Mouse (Mus musculus) brain, embryonic 14.5 days (tissue): ENCODE measurements at regions not wholly inside any gene's neighbourhood (a gene's known extent, or its start where the extent isn't known, plus 50 kb on each side); places are given as distances from the start of the nearest gene placed in this dataset.

Experiments used
- DNase-seq: peaks from one replicate; pipeline ENCODE4 v3.0.0-alpha.2; 2011; ENCODE audit warnings: low read depth
- CTCF ChIP-seq: fragments of 200-500 bp; IDR thresholded peaks from 2 replicates; pipeline ENCODE4 v1.5.1; 2012; ENCODE audit warnings: inconsistent platforms, mild to moderate bottlenecking, moderate library complexity, borderline replicate concordance; ENCODE audit not compliant: insufficient read depth, insufficient read length; ENCODE audit errors: extremely low read depth
- POLR2A ChIP-seq: fragments of 200-500 bp; IDR thresholded peaks from 2 replicates; pipeline ENCODE4 v1.6.1; 2012; ENCODE audit warnings: mild to moderate bottlenecking, inconsistent platforms, borderline replicate concordance; ENCODE audit not compliant: poor library complexity, insufficient read depth, insufficient read length, severe bottlenecking; ENCODE audit errors: extremely low read depth

DNA sequence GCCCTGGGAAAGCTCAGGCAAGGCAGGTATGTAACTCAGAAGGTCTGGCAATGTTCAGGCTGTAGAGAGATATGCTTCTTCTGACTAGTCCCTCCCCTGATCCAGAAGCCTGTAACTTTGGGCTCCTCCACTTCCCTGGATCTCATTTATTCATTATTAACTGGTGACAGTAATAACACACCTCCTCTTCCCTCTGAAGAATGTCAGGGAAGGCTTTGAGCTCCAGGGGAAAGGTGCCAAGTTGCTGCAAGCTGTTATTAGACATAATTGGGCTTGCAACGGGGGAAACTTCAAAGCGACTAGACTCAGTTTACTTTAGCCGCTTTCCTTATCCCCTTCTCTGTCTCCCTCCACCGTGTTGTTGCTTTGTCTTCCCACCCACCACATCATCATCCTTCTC lies 75.6 kb upstream of the Tmprss2 start:
- DNase-seq: peak; percentile 13
- TF ChIP-seq POLR2A: no peak
- TF ChIP-seq CTCF: no peak

GRCm38 (mm10) chr16:97685603-97686285 lies 74.7 kb upstream of the Tmprss2 start:
- DNase-seq: no peak
- no peak for TF ChIP-seq CTCF
- no peak for TF ChIP-seq POLR2A

DNA sequence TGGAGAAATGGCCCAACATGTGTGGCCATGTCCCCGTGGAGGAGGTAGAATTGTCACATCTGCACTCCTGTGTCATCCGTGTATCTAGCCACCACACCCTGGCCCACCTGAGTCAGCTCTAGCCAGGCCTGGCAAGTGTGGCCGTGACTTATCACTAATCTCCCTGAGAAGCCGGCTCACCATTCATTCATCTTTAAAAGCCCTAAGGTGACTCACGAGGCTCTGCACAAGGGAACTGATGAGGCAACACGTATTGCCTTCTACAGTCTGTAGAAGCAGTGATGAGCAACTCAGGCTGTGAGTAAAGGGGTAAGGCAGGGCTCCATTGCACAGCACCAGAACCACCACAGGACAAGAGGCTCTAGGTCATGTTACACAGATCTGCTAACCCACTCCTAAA lies 70.2 kb upstream of the Tmprss2 start:
- no peak for DNase-seq
- TF ChIP-seq POLR2A (no peak), CTCF (no peak)

DNA sequence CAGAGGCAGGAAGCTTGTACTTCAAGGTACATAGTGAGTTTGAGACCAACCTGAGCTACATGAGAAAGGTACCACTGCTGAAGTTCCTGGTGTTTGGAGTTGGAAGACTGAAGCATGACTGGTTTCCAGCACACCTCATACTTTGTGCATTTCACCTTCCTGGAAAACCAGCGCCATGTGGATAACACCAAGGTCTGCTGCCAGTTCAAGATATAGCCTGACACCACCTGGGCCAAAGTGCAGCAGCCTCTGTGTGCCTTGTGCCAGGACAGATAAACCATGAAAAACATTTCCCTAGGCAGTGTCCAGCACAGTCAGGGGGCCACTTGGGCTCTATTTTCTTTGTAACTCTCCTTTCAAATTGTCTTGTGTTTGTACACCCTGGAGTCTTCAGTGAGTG lies 68.8 kb upstream of the Tmprss2 start:
- TF ChIP-seq POLR2A (no peak), CTCF (no peak)
- DNase-seq: no peak

GRCm38 (mm10) chr16:97679252-97679651 lies 68.3 kb upstream of the Tmprss2 start:
- no peak for DNase-seq
- TF ChIP-seq CTCF: no peak
- no peak for TF ChIP-seq POLR2A

- no peak for DNase-seq
- TF ChIP-seq POLR2A (no peak), CTCF (no peak)
Measured at GRCm38 (mm10) chr16:97677621-97678020, 66.6 kb upstream of the Tmprss2 start.

GRCm38 (mm10) chr16:97673576-97673975 lies 62.6 kb upstream of the Tmprss2 start:
- DNase-seq: peak; percentile 1
- TF ChIP-seq POLR2A (no peak), CTCF (no peak)

DNA sequence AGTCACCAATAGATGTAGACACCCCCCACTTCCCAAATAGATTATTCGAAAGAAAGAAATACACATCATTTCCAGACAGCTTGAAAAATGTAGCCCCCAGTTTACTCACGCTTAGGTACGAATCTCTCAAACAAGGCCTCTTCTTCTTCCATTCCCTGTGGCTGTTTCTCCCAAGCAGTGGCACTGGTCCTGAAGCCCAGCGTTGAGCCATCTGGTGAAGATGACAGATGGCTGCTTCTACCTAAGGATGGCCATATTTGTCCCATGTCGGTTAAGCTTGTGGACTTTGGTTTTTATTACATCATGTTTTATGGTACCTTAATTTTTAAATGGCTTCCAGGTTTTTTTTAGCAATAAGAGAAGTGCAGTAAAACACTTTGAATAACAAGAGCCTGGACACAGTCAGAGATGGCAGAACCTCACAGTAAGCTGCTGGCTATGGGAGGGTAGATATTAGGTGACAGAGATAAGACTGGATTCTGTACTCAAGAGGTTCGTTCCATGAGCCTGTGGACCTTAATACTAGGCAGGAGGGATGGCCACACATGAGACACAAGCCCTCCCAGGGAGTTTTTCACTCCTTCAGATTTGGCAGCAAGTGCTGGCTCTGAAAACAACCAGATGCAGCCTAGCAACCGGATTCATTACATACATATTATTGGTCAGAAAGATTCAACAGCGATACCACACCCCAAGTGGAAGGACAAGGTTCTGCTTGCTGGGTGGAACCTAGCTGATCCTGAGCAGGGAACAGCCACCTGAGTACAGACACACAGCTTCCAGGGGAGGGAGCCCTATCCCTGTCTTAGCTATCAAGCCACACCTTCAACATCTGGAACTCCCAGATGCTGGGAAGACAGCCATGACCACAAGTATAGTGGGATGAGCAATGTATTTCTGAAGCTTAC lies 59.4 kb upstream of the Tmprss2 start:
- no peak for TF ChIP-seq CTCF
- no peak for TF ChIP-seq POLR2A
- DNase-seq: peak; percentile 5

DNA sequence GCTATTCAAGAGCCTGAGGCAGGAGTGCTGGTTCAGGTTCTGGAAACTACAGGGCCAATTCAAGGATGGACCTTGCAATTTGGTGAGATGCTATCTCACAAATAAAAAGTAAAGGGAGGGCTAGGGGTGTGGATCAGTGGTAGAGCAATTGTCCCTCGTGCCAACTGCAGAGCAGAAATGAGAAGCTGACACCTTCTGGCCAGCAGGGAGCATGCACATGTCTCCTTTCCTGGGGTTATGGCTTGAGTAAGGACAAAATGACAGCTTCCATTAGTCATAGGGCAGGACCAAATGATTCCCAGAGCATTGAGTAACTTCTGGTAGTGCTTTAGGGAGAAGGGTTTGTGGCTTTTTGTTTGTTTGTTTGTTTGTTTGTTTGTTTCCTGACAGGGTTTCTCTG lies 56.5 kb upstream of the Tmprss2 start:
- DNase-seq: no peak
- TF ChIP-seq POLR2A (no peak), CTCF (peak; percentile 11; the same call in 1 of the 2 replicates)

GRCm38 (mm10) chr16:97665518-97665917 lies 54.5 kb upstream of the Tmprss2 start:
- DNase-seq: no peak

More at GRCm38 (mm10) chr16:97665518-97665917, 54.5 kb upstream of the Tmprss2 start:
- TF ChIP-seq CTCF (no peak), POLR2A (no peak)
